Mouse (Mus musculus): ENCODE results near the gene Gm42906.

DNA sequence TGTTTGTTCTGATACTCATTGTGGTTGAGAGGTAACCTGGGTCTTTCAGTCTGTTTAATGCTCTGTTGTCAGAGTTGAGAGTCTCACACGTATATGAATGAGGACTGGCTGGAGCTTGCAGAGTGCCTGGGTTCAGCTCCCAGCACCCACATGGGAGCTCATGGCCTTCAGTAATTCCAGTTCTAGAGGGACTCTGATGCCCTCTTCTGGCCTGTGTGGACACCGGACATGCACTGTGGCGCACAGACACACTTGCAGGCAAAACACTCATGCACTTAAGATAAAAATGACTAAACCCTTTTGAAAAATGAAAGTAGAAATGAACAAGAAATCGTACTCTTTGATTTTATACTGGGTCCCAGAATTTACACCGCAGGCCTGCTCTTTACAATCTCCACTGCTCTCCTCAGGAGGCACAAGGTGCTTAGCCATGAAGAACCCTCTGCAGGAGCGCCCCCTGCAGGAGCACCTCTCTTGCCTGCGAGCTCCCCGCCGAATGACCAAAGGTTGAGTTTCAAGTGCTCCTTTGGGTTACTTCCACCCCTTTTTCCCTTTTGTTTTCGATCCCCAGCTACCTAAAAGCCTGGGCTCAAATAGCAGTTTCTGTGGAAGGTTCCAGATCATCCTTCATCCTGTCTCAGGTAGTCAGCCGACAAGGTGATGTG lies 372.4 kb downstream of the Gm42906 start:
- TF ChIP-seq CTCF (IDR thresholded peaks at IDR 0.05; ENCODE audit: low read depth) (no peak), EP300 (IDR thresholded peaks at IDR 0.05; ENCODE audit: low read depth) (no peak)
